Mouse (Mus musculus) small intestine, adult 2 months (tissue): ENCODE results near the gene Lrsam1.
A peak's percentile ranks its signal among the peaks of the same experiment; 100 is the strongest.

ENCODE experiments used
- CTCF ChIP-seq: fragments of 200-500 bp; IDR thresholded peaks from 2 replicates; pipeline ENCODE4 v1.5.1; 2012; ENCODE audit warnings: low read depth, mild to moderate bottlenecking, control low read depth, inconsistent platforms, low read length, moderate library complexity, mixed read lengths; ENCODE audit not compliant: insufficient replicate concordance, insufficient read length; ENCODE audit errors: extremely low read depth
- POLR2A ChIP-seq: fragments of 200-500 bp; IDR thresholded peaks from 2 replicates; pipeline ENCODE4 v1.6.1; 2012; ENCODE audit warnings: low read depth, mild to moderate bottlenecking, control low read depth, inconsistent platforms, low read length, moderate library complexity

GRCm38 (mm10) chr2:32912210-32912804 is 49.1 kb downstream of the Lrsam1 start:
- TF ChIP-seq CTCF = peak; percentile 100
- no peak for TF ChIP-seq POLR2A
